Mouse (Mus musculus) liver, embryonic 14.5 days (tissue): Measurements from ENCODE around the gene Zfp326.

Experiments used
- CTCF ChIP-seq: IDR thresholded peaks from 2 replicates; pipeline ENCODE4 v1.5.1; 2016; ENCODE audit warnings: antibody characterized with exemption, low read depth, control low read depth
- EP300 ChIP-seq: IDR thresholded peaks from 2 replicates; pipeline ENCODE4 v1.6.1; 2016; ENCODE audit warnings: antibody characterized with exemption, low read depth

DNA sequence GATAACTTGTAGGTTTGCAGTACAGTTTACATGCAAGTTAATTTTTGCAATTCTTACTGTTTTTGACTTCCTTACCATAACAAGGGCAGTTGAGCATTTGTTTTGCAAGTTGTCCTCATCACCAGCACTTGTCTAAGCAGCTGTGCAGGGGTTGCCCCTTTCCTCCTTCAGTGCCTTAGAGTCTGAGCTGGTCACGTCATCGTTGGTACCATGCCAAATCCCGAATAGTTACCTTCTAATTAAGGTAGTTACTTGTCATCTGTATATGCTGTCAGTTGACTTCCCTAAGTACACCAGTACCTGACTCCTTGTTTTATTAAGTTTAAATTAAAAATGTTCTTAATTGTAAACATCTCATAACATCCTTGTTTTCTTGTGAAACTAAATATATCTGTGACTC lies 41.0 kb downstream of the Zfp326 start:
- TF ChIP-seq CTCF (no peak), EP300 (no peak)
